Mouse (Mus musculus) liver, adult 2 months (tissue): Measurements from ENCODE around the gene Wbp2. TPM values are rescaled to one million over a fixed set of nuclear protein-coding genes. Genes with fewer than 3 reads are reported as not detected.

Experiments
- DNase-seq: peaks from one replicate; pipeline ENCODE4 v3.0.0-alpha.2; 2011; ENCODE audit warnings: low read depth, low spot score; ENCODE audit errors: extremely low read depth
- H3K27ac ChIP-seq: fragments of 200-500 bp; replicated peaks from 2 replicates; pipeline ENCODE4 v1.5.1; 2012; ENCODE audit warnings: low read depth, mild to moderate bottlenecking, control low read depth, inconsistent platforms, low read length; ENCODE audit not compliant: insufficient read depth
- H3K27me3 ChIP-seq: fragments of 200-500 bp; 2 replicates; pipeline ENCODE4 v1.6.1; 2012; ENCODE audit warnings: mild to moderate bottlenecking, moderate library complexity, low read length, inconsistent platforms; ENCODE audit not compliant: control insufficient read depth, insufficient read depth
- H3K36me3 ChIP-seq: fragments of 200-500 bp; 2 replicates; pipeline ENCODE4 v1.6.1; 2012; ENCODE audit warnings: low read length, inconsistent platforms; ENCODE audit not compliant: control insufficient read depth, insufficient read depth
- H3K4me1 ChIP-seq: fragments of 200-500 bp; 2 replicates; pipeline ENCODE4 v1.6.1; 2011; ENCODE audit warnings: low read length; ENCODE audit not compliant: control insufficient read depth, insufficient read depth
- H3K4me3 ChIP-seq: fragments of 200-500 bp; 2 replicates; pipeline ENCODE4 v1.5.1; 2011; ENCODE audit warnings: low read depth, mild to moderate bottlenecking, control low read depth, low read length, moderate library complexity; ENCODE audit not compliant: insufficient read depth
- H3K79me2 ChIP-seq: fragments of 200-500 bp; 2 replicates; pipeline ENCODE4 v1.6.1; 2012; ENCODE audit warnings: inconsistent platforms, mild to moderate bottlenecking, low read length, moderate library complexity; ENCODE audit not compliant: control insufficient read depth, insufficient read depth
- H3K9ac ChIP-seq: fragments of 200-500 bp; 2 replicates; pipeline ENCODE4 v1.6.1; 2012; ENCODE audit warnings: low read depth, mild to moderate bottlenecking, control low read depth, inconsistent platforms, low read length
- CTCF ChIP-seq: fragments of 200-500 bp; IDR thresholded peaks from 2 replicates; pipeline ENCODE4 v1.5.1; 2011; ENCODE audit warnings: low read depth, low read length, control low read depth
- POLR2A ChIP-seq: fragments of 200-500 bp; IDR thresholded peaks from 2 replicates; pipeline ENCODE4 v1.6.1; 2011; ENCODE audit warnings: low read length, control low read depth; ENCODE audit not compliant: insufficient read depth; ENCODE audit errors: extremely low read depth
- WGBS: fragments of 180-500 bp; shearing (Covaris S2); methylation state at CpG from one replicate; pipeline ENCODE4 v1.1.7; 2018; 5-methylcytosine and 5-hydroxymethylcytosine counted together
- polyA plus RNA-seq: library from polyadenylated mRNA; depleted of rRNA; stranded (reverse); fragments of >200 nt; gene quantifications from 2 replicates; pipeline ENCODE4 v1.2.3, GENCODE M21; 2012
- total RNA-seq: library from RNA; depleted of rRNA; stranded (reverse); fragments of >200 nt; gene quantifications from 2 replicates; pipeline ENCODE4 v1.2.3, GENCODE M21; 2014

Gene Wbp2
- total and polyA plus RNA-seq, 2 experiments = 14.8 to 166 TPM

GRCm38 (mm10) chr11:116102472-116102871 is 15.7 kb upstream of the Wbp2 start:
- peaks cover 2% of the 10 kb centered on the region; the same call in 1 of the 2 replicates for H3K79me2 ChIP-seq
- no peaks in the 10 kb centered on the region for H3K36me3 ChIP-seq
- peaks cover 38% of the 10 kb centered on the region for H3K4me1 ChIP-seq
- H3K4me3 ChIP-seq = no peak overlapping the region
- no peaks in the 10 kb centered on the region for H3K27me3 ChIP-seq
- peak overlapping the region; percentile 78 for H3K27ac ChIP-seq
- no peak for TF ChIP-seq POLR2A
- TF ChIP-seq CTCF = no peak
- DNase-seq = no peak
- whole genome bisulfite sequencing = 46% methylated on average over 3 of the region's 4 CpGs
- peak overlapping the region; percentile 40 for H3K9ac ChIP-seq

- H3K36me3 ChIP-seq = no peaks in the 10 kb centered on the region
- no peak for TF ChIP-seq POLR2A
- TF ChIP-seq CTCF = no peak
- H3K4me1 ChIP-seq = peaks cover 36% of the 10 kb centered on the region
- H3K4me3 ChIP-seq = peak overlapping the region; percentile 29; the same call in 1 of the 2 replicates
- H3K27ac ChIP-seq = peak overlapping the region; percentile 78
- peaks cover 2% of the 10 kb centered on the region; the same call in 1 of the 2 replicates for H3K79me2 ChIP-seq
- 25% methylated on average over 11 of the region's 11 CpGs for WGBS
- H3K27me3 ChIP-seq = no peaks in the 10 kb centered on the region
- peak; percentile 43 for DNase-seq
- peak overlapping the region; percentile 40 for H3K9ac ChIP-seq
Observed at GRCm38 (mm10) chr11:116101931-116102381, 15.2 kb upstream of the Wbp2 start.

GRCm38 (mm10) chr11:116100839-116101238 is 14.0 kb upstream of the Wbp2 start:
- Histone ChIP-seq H3K4me1 (peaks cover 36% of the 10 kb centered on the region), H3K27me3 (no peaks in the 10 kb centered on the region), H3K27ac (peak overlapping the region; percentile 78), H3K36me3 (no peaks in the 10 kb centered on the region), H3K4me3 (no peak overlapping the region), H3K9ac (peak overlapping the region; percentile 42), H3K79me2 (peaks cover 1% of the 10 kb centered on the region; the same call in 1 of the 2 replicates)
- WGBS = 51% methylated on average over 7 of the region's 7 CpGs
- DNase-seq = peak; percentile 50
- TF ChIP-seq POLR2A (no peak), CTCF (no peak)

GRCm38 (mm10) chr11:116100385-116100784 is 13.6 kb upstream of the Wbp2 start:
- Histone ChIP-seq H3K36me3 (no peaks in the 10 kb centered on the region), H3K27ac (peak overlapping the region; percentile 85), H3K9ac (peak overlapping the region; percentile 77), H3K4me1 (peaks cover 36% of the 10 kb centered on the region), H3K79me2 (no peaks in the 10 kb centered on the region; the same call in 1 of the 2 replicates), H3K27me3 (no peaks in the 10 kb centered on the region), H3K4me3 (peak overlapping the region; percentile 54)
- 17% methylated on average over 6 of the region's 6 CpGs for WGBS
- TF ChIP-seq CTCF (no peak), POLR2A (peak; percentile 72)
- peak; percentile 91 for DNase-seq

GRCm38 (mm10) chr11:116099462-116099861 is 12.7 kb upstream of the Wbp2 start:
- peaks cover 41% of the 10 kb centered on the region for H3K4me1 ChIP-seq

More at GRCm38 (mm10) chr11:116099462-116099861, 12.7 kb upstream of the Wbp2 start:
- 33% methylated on average over 6 of the region's 6 CpGs for WGBS
- H3K36me3 ChIP-seq = no peaks in the 10 kb centered on the region
- peak overlapping the region; percentile 85 for H3K27ac ChIP-seq
- H3K9ac ChIP-seq = peak overlapping the region; percentile 65
- no peak for DNase-seq
- H3K79me2 ChIP-seq = no peaks in the 10 kb centered on the region; the same call in 1 of the 2 replicates
- peak overlapping the region; percentile 54 for H3K4me3 ChIP-seq
- TF ChIP-seq POLR2A = no peak
- TF ChIP-seq CTCF = no peak
- no peaks in the 10 kb centered on the region for H3K27me3 ChIP-seq
